ENCODE assay signal across 38 mouse cellular contexts in the genomic region with DNA sequence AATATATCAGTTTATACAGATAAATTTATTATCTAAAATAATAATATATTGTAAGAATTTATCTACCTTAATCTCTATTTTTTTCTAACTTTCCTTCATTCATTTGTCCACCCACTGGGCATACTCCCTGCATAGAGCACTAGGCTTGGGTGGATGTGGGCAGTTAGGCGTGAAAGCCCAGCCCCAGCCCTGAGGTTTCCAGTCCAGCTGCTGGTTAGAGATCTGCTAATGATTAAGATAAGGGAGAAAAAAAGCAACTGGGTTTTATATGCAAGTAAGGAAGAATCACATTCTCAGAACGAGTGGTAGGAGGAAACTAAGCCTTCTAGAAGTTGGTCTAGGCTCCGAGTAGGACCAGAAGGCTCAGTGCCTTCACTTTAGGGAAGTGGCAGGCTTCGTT. TPM values are rescaled to one million over a fixed set of nuclear protein-coding genes. Genes with fewer than 3 reads are reported as not detected.
DNase-seq lines count a peak whose midpoint lies in the region; ATAC-seq and TF ChIP-seq lines count a peak whose summit lies in the region.
"Had no signal": no experiment of that assay in that cellular context is flagged by ENCODE, and none has a peak within 500 bp of the region (broad histone marks: within the 10 kb centered on the region; RNA-seq: fewer than 3 reads in every experiment).

No protein-coding gene starts in this region.

- H3K27me3 ChIP-seq in midbrain, embryonic 11.5 days (ENCODE audit: control insufficient read depth, insufficient read depth, low read length), result no peaks in the 10 kb centered on the region
- H3K27me3 ChIP-seq in midbrain, postnatal 0 days (ENCODE audit: insufficient read depth, low read length), result no peaks in the 10 kb centered on the region
- no peaks in the 10 kb centered on the region for H3K27me3 ChIP-seq in kidney, postnatal 0 days (ENCODE audit: insufficient read depth, low read length)
- H3K27me3 ChIP-seq in small intestine, adult 2 months (ENCODE audit: control insufficient read depth, insufficient read depth, low read length), result no peaks in the 10 kb centered on the region; the same call in 1 of the 2 replicates
- H3K27me3 ChIP-seq: embryonic facial prominence, embryonic 15.5 days; forebrain, embryonic 12.5 days; hindbrain, embryonic 12.5 days; liver, embryonic 15.5 days; neural tube, embryonic 12.5 days had no signal

- H3K4me1 ChIP-seq in midbrain, embryonic 11.5 days (ENCODE audit: control insufficient read depth, insufficient read depth, low read length), result no peaks in the 10 kb centered on the region
- no peaks in the 10 kb centered on the region for H3K4me1 ChIP-seq in midbrain, postnatal 0 days (ENCODE audit: insufficient read depth, low read length)
- H3K4me1 ChIP-seq in kidney, postnatal 0 days (replicated peaks; ENCODE audit: insufficient read depth, low read length), result peaks cover 22% of the 10 kb centered on the region
- peaks cover 8% of the 10 kb centered on the region for H3K4me1 ChIP-seq in small intestine, adult 2 months (ENCODE audit: control insufficient read depth, insufficient read depth, insufficient read length, low read length)
- H3K4me1 ChIP-seq: forebrain, embryonic 12.5 days; hindbrain, embryonic 12.5 days; neural tube, embryonic 12.5 days had no signal

- peak; percentile 48 for DNase-seq in heart, adult 11 months
- DNase-seq in heart, adult 8-10 months (ENCODE audit: low spot score), result no peak
- DNase-seq in midbrain, embryonic 11.5 days (ENCODE audit: low spot score, missing footprints), result peak; percentile 68
- DNase-seq in midbrain, postnatal 0 days (ENCODE audit: low spot score), result no peak
- peak; percentile 44 for DNase-seq in kidney, postnatal 0 days (ENCODE audit: low spot score)
- DNase-seq in right cerebral cortex, postnatal 10 days (ENCODE audit: low spot score in 2 of 2), result no peak
- no peak for DNase-seq in MN1 (ENCODE audit: low spot score)
- DNase-seq: adrenal gland, adult 2 months; cerebellum, adult 2 months; cerebellum, postnatal 14 days; forebrain, postnatal 0 days; right cerebral cortex, adult 18-20 months; right cerebral cortex, postnatal 4 days had no signal

- H3K9ac ChIP-seq in midbrain, embryonic 11.5 days (ENCODE audit: low read length), result no peak overlapping the region
- no peak overlapping the region for H3K9ac ChIP-seq in midbrain, postnatal 0 days (replicated peaks; ENCODE audit: low read length, poor library complexity, severe bottlenecking)
- H3K9ac ChIP-seq in kidney, postnatal 0 days (ENCODE audit: low read depth, low read length), result no peak overlapping the region
- H3K9ac ChIP-seq: embryonic facial prominence, embryonic 15.5 days; forebrain, embryonic 12.5 days; forebrain, postnatal 0 days; hindbrain, embryonic 12.5 days; liver, embryonic 15.5 days; lung, embryonic 14.5 days; neural tube, embryonic 12.5 days had no signal

- no peak for TF ChIP-seq POLR2A in small intestine, adult 2 months (IDR thresholded peaks at IDR 0.05; ENCODE audit: low read depth, low read length)

- H3K4me3 ChIP-seq in midbrain, embryonic 11.5 days (ENCODE audit: low read depth, low read length), result no peak overlapping the region
- H3K4me3 ChIP-seq in midbrain, postnatal 0 days (ENCODE audit: low read depth, low read length), result no peak overlapping the region
- no peak overlapping the region for H3K4me3 ChIP-seq in kidney, postnatal 0 days (replicated peaks; ENCODE audit: low read depth, low read length)
- H3K4me3 ChIP-seq in small intestine, adult 2 months (ENCODE audit: low read depth, low read length), result no peak overlapping the region
- H3K4me3 ChIP-seq: embryonic facial prominence, embryonic 15.5 days; forebrain, embryonic 12.5 days; hindbrain, embryonic 12.5 days; liver, embryonic 15.5 days; midbrain, embryonic 10.5 days; myocyte; neural tube, embryonic 12.5 days had no signal

- no peak for ATAC-seq in midbrain, embryonic 11.5 days (ENCODE audit: low FRiP score)
- no peak for ATAC-seq in midbrain, postnatal 0 days (ENCODE audit: low FRiP score)
- peak; percentile 69; the same call in 1 of the 2 replicates for ATAC-seq in kidney, postnatal 0 days (replicated peaks; ENCODE audit: low FRiP score, low read depth)
- ATAC-seq: forebrain, postnatal 0 days; hindbrain, postnatal 0 days; midbrain, embryonic 16.5 days had no signal

- no peak overlapping the region for H3K4me2 ChIP-seq in midbrain, embryonic 11.5 days
- no peak overlapping the region for H3K4me2 ChIP-seq in midbrain, postnatal 0 days (ENCODE audit: low read depth, low read length, poor library complexity, severe bottlenecking)
- H3K4me2 ChIP-seq in kidney, postnatal 0 days (ENCODE audit: low read length), result no peak overlapping the region
- H3K4me2 ChIP-seq: embryonic facial prominence, embryonic 15.5 days; forebrain, embryonic 12.5 days; hindbrain, embryonic 12.5 days; liver, embryonic 15.5 days; lung, embryonic 14.5 days; neural tube, embryonic 12.5 days had no signal

- no peak for TF ChIP-seq CTCF in midbrain, postnatal 0 days (IDR thresholded peaks at IDR 0.05)
- no peak for TF ChIP-seq CTCF in kidney, postnatal 0 days (IDR thresholded peaks at IDR 0.05; ENCODE audit: low read depth)
- TF ChIP-seq CTCF in small intestine, adult 2 months (IDR thresholded peaks at IDR 0.05; ENCODE audit: extremely low read depth, insufficient read length, insufficient replicate concordance, low read depth, low read length), result no peak

- H3K36me3 ChIP-seq in midbrain, embryonic 11.5 days (ENCODE audit: control insufficient read depth, insufficient read depth, low read length), result no peaks in the 10 kb centered on the region
- H3K36me3 ChIP-seq in midbrain, postnatal 0 days (ENCODE audit: insufficient read depth, low read length), result no peaks in the 10 kb centered on the region; the same call in 1 of the 2 replicates
- peaks cover 44% of the 10 kb centered on the region for H3K36me3 ChIP-seq in kidney, postnatal 0 days (ENCODE audit: insufficient read depth, low read length)
- peaks cover 3% of the 10 kb centered on the region; the same call in 1 of the 2 replicates for H3K36me3 ChIP-seq in small intestine, adult 2 months (ENCODE audit: control insufficient read depth, insufficient read depth, low read length)
- H3K36me3 ChIP-seq: forebrain, embryonic 12.5 days; hindbrain, embryonic 12.5 days; liver, embryonic 15.5 days; midbrain, embryonic 10.5 days; neural tube, embryonic 12.5 days had no signal

- WGBS in midbrain, embryonic 11.5 days, result 81% methylated on average over 4 of the region's 4 CpGs
- WGBS in midbrain, postnatal 0 days, result 77% methylated on average over 4 of the region's 4 CpGs
- 39% methylated on average over 4 of the region's 4 CpGs for WGBS in kidney, postnatal 0 days
- 64% methylated on average over 4 of the region's 4 CpGs for WGBS in small intestine, adult 2 months

- no peaks in the 10 kb centered on the region for H3K9me3 ChIP-seq in midbrain, embryonic 11.5 days (ENCODE audit: control insufficient read depth, low read length)
- H3K9me3 ChIP-seq in midbrain, postnatal 0 days (ENCODE audit: low read length), result no peaks in the 10 kb centered on the region
- no peaks in the 10 kb centered on the region for H3K9me3 ChIP-seq in kidney, postnatal 0 days (replicated peaks; ENCODE audit: low read length)
- H3K9me3 ChIP-seq: embryonic facial prominence, embryonic 15.5 days; forebrain, embryonic 12.5 days; hindbrain, embryonic 12.5 days; liver, embryonic 15.5 days; midbrain, embryonic 10.5 days; neural tube, embryonic 12.5 days had no signal

- no peak overlapping the region for H3K27ac ChIP-seq in midbrain, embryonic 11.5 days (ENCODE audit: low read depth, low read length)
- H3K27ac ChIP-seq in midbrain, postnatal 0 days (ENCODE audit: low read depth, low read length), result no peak overlapping the region
- H3K27ac ChIP-seq in kidney, postnatal 0 days, result peak overlapping the region; percentile 38
- 0 out of 2 replicates have a peak overlapping the region, but pooled peaks have one; percentile 6 for H3K27ac ChIP-seq in small intestine, adult 2 months (ENCODE audit: insufficient read depth, low read depth, low read length)
- H3K27ac ChIP-seq: embryonic facial prominence, embryonic 15.5 days; forebrain, embryonic 12.5 days; hindbrain, embryonic 12.5 days; hindbrain, postnatal 0 days; liver, embryonic 15.5 days; midbrain, embryonic 10.5 days; neural tube, embryonic 12.5 days had no signal

RNA-seq across cellular contexts. Expression of gene Lamb1, which starts 31.1 kb away (rescaled TPM):
- total RNA-seq in heart, adult 8-10 months (2022), result 10 to 100 TPM; 44.0 to 51.1 (median 48.7) TPM
- polyA plus RNA-seq in midbrain, embryonic 11.5 days (2014; fragmentation: Nextera tagmentation; extraction: Ambion mirVana), result 17.3 and 18.5 TPM in 2 replicates
- total RNA-seq in midbrain, postnatal 0 days (2014; rRNA removed), result 19.5 and 24.6 TPM in 2 replicates
- polyA plus RNA-seq in midbrain, postnatal 0 days (2015; fragmentation: Nextera tagmentation; extraction: Ambion mirVana), result 7.6 and 8.1 TPM in 2 replicates
- polyA plus RNA-seq in kidney, postnatal 0 days (2015; fragmentation: Nextera tagmentation; extraction: Ambion mirVana), result 115 and 128 TPM in 2 replicates
- polyA plus RNA-seq in small intestine, adult 2 months (2012; rRNA removed), result 11.3 and 23.8 TPM in 2 replicates
- total RNA-seq: MEL had no signal

RNA-seq across cellular contexts. Expression of gene Dld, which starts 55.2 kb away (rescaled TPM):
- 100 to 1,000 TPM; 368 to 419 (median 398) TPM for total RNA-seq in heart, adult 8-10 months (2022)
- polyA plus RNA-seq in midbrain, embryonic 11.5 days (2014; fragmentation: Nextera tagmentation; extraction: Ambion mirVana), result 159 and 186 TPM in 2 replicates
- total RNA-seq in midbrain, postnatal 0 days (2014; rRNA removed), result 41.0 and 62.3 TPM in 2 replicates
- polyA plus RNA-seq in midbrain, postnatal 0 days (2015; fragmentation: Nextera tagmentation; extraction: Ambion mirVana), result 113 and 122 TPM in 2 replicates
- polyA plus RNA-seq in kidney, postnatal 0 days (2015; fragmentation: Nextera tagmentation; extraction: Ambion mirVana), result 196 and 202 TPM in 2 replicates
- 2.2 and 4.4 TPM in 2 replicates for polyA plus RNA-seq in small intestine, adult 2 months (2012; rRNA removed)

RNA-seq across cellular contexts. Expression of gene Gm6993, which starts 55.5 kb away (rescaled TPM):
- total RNA-seq in heart, adult 8-10 months (2022), result not detected
- not detected in 2 replicates for polyA plus RNA-seq in midbrain, embryonic 11.5 days (2014; fragmentation: Nextera tagmentation; extraction: Ambion mirVana)
- total RNA-seq in midbrain, postnatal 0 days (2014; rRNA removed), result not detected in 2 replicates
- polyA plus RNA-seq in midbrain, postnatal 0 days (2015; fragmentation: Nextera tagmentation; extraction: Ambion mirVana), result not detected in 2 replicates
- polyA plus RNA-seq in kidney, postnatal 0 days (2015; fragmentation: Nextera tagmentation; extraction: Ambion mirVana), result not detected in 2 replicates
- polyA plus RNA-seq in small intestine, adult 2 months (2012; rRNA removed), result not detected in 2 replicates
- total RNA-seq: adrenal gland, adult 2 months; adrenal gland, postnatal 4 days; forebrain, postnatal 0 days; gastrocnemius, adult 8-10 months; gastrocnemius, postnatal 4 days; heart, postnatal 36 days; hindbrain, postnatal 0 days; layer of hippocampus, adult 18-20 months; layer of hippocampus, postnatal 25 days; left cerebral cortex, adult 8-10 months; left cerebral cortex, postnatal 36 days; liver, adult 2 months; megakaryocyte progenitor cell, adult 5-6 weeks; MEL had no signal
- polyA plus RNA-seq: adrenal gland, adult 2 months; cerebellum, adult 2 months; cortical plate, adult 2 months; embryonic facial prominence, embryonic 15.5 days; forebrain, embryonic 12.5 days; forebrain, postnatal 0 days; heart, embryonic 14.5 days; hindbrain, embryonic 12.5 days; hindbrain, postnatal 0 days; intestine, embryonic 16.5 days; liver, adult 2 months; liver, embryonic 15.5 days; lung, embryonic 14.5 days; midbrain, embryonic 10.5 days; midbrain, embryonic 16.5 days; myocyte; neural tube, embryonic 12.5 days had no signal

Comparison
In these comparisons a context has a peak if more than half of its experiments do, and no peak if none do; other contexts are left out.
1. DNase-seq: peak in heart, adult 11 months (single experiment), midbrain, embryonic 11.5 days (single experiment) and kidney, postnatal 0 days (single experiment); none in heart, adult 8-10 months (single experiment), midbrain, postnatal 0 days (single experiment), right cerebral cortex, postnatal 10 days (0 of 2) and MN1 (single experiment).
2. H3K27ac ChIP-seq: peak in kidney, postnatal 0 days (single experiment) and small intestine, adult 2 months (single experiment); none in midbrain, embryonic 11.5 days (single experiment) and midbrain, postnatal 0 days (single experiment).
3. RNA of gene Dld, which starts 55.2 kb away (polyA plus RNA-seq): 196 to 202 TPM in kidney, postnatal 0 days, 159 to 186 TPM in midbrain, embryonic 11.5 days and 113 to 122 TPM in midbrain, postnatal 0 days; 2.2 to 4.4 TPM in small intestine, adult 2 months; every median in the first group is over 10 times any median in the second.